Mouse (Mus musculus) c-Kit-positive CD71-positive TER-119-positive erythroid progenitor cells, embryonic 14.5 days (primary cell): ENCODE data around the gene Fxyd6.

Source experiments
- DNase-seq: peaks from one replicate; pipeline ENCODE4 v3.0.0-alpha.2; 2013; ENCODE audit warnings: low spot score

The Fxyd6 gene

GRCm38 (mm10) chr9:45370117-45370561, at the start of gene Fxyd6:
Fxyd6 (plus strand) TSS chr9:45370185.
- no peak for DNase-seq

GRCm38 (mm10) chr9:45321465-45321864, 48.5 kb upstream of the Fxyd6 start:
- DNase-seq, result no peak

- no peak for DNase-seq
Measured at GRCm38 (mm10) chr9:45321946-45322430, 48.0 kb upstream of the Fxyd6 start.

- no peak for DNase-seq
Measured at GRCm38 (mm10) chr9:45326390-45326789, 43.6 kb upstream of the Fxyd6 start.

GRCm38 (mm10) chr9:45328263-45328662, 41.7 kb upstream of the Fxyd6 start:
- no peak for DNase-seq

- DNase-seq, result no peak
Measured at GRCm38 (mm10) chr9:45329577-45329976, 40.4 kb upstream of the Fxyd6 start.

- DNase-seq, result no peak
Measured at GRCm38 (mm10) chr9:45337406-45337805, 32.6 kb upstream of the Fxyd6 start.

GRCm38 (mm10) chr9:45343066-45343465, 26.9 kb upstream of the Fxyd6 start:
- DNase-seq, result no peak

GRCm38 (mm10) chr9:45345516-45345915, 24.5 kb upstream of the Fxyd6 start:
- DNase-seq, result no peak

- DNase-seq, result no peak
Measured at GRCm38 (mm10) chr9:45346276-45346675, 23.7 kb upstream of the Fxyd6 start.

GRCm38 (mm10) chr9:45348560-45348959, 21.4 kb upstream of the Fxyd6 start:
- DNase-seq, result no peak

- DNase-seq, result no peak
Measured at GRCm38 (mm10) chr9:45349181-45349580, 20.8 kb upstream of the Fxyd6 start.

- no peak for DNase-seq
Measured at GRCm38 (mm10) chr9:45349851-45350250, 20.1 kb upstream of the Fxyd6 start.

- no peak for DNase-seq
Measured at GRCm38 (mm10) chr9:45355192-45355591, 14.8 kb upstream of the Fxyd6 start.

GRCm38 (mm10) chr9:45358356-45358755, 11.6 kb upstream of the Fxyd6 start:
- DNase-seq, result no peak

GRCm38 (mm10) chr9:45362051-45362461, 7.9 kb upstream of the Fxyd6 start:
- DNase-seq, result no peak

- DNase-seq, result no peak
Measured at GRCm38 (mm10) chr9:45363639-45364214, 6.3 kb upstream of the Fxyd6 start.

GRCm38 (mm10) chr9:45367716-45368115, 2.3 kb upstream of the Fxyd6 start:
- DNase-seq, result no peak

GRCm38 (mm10) chr9:45368341-45368901, 1.6 kb upstream of the Fxyd6 start:
- no peak for DNase-seq

GRCm38 (mm10) chr9:45370616-45371336, 791 bp downstream of the Fxyd6 start:
- DNase-seq, result no peak

GRCm38 (mm10) chr9:45371337-45371707, 1.3 kb downstream of the Fxyd6 start:
- DNase-seq, result no peak

GRCm38 (mm10) chr9:45373896-45374295, 3.9 kb downstream of the Fxyd6 start:
- no peak for DNase-seq

GRCm38 (mm10) chr9:45374988-45375502, 5.1 kb downstream of the Fxyd6 start:
- no peak for DNase-seq
